Mouse (Mus musculus) cerebral cortex, adult 2 months (tissue): ENCODE data around the gene Dhh.

ENCODE experiments used
- WGBS: fragments of 180-500 bp; shearing (Covaris S2); methylation state at CpG from one replicate; pipeline ENCODE4 v1.1.7; 2018; 5-methylcytosine and 5-hydroxymethylcytosine counted together

The Dhh gene

DNA sequence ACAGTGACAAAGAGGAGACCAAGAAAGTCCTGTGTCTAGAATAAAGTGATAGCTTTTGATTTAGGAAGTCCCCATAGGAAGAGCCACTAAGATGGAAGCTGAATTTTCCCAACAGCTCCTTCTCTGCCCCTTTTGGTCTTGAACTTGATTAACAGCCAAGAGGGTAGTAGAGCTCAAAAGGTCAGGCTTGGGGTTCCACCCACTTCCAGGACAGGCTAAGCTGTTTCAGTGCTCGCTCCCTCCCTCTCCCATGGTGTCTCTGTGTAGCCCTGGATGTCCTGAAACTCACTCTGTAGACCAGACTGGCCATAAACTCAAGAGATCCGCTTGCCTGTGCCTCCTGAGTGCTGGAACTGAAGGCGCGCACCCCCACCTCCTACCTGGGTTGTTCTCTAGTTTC, 17.7 kb upstream of the Dhh start:
- WGBS, result 94% methylated on average over 4 of the region's 4 CpGs

- 84% methylated on average over 6 of the region's 6 CpGs for WGBS
Measured at GRCm38 (mm10) chr15:98914903-98915302, 16.6 kb upstream of the Dhh start.

DNA sequence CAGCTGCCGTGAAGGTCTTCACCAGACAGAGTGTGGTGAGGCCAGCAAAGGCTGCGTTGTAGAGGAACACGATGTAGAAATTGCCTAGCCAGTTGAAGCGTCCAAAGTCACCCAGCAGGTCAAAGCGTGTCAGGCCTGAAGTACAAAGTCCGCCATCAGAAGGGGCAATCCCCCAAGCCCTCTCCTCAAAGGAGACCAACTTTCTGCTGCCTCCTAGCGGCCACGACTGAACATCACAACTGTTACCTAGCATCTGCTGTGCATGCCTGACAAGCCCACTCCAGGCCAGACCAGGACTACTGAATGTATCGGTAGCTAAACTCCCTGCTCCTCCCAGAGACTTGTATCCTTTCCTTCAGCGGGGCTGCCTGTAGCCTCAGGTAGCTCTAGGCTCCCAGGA, 6.4 kb upstream of the Dhh start:
- 50% methylated on average over 10 of the region's 10 CpGs for WGBS

DNA sequence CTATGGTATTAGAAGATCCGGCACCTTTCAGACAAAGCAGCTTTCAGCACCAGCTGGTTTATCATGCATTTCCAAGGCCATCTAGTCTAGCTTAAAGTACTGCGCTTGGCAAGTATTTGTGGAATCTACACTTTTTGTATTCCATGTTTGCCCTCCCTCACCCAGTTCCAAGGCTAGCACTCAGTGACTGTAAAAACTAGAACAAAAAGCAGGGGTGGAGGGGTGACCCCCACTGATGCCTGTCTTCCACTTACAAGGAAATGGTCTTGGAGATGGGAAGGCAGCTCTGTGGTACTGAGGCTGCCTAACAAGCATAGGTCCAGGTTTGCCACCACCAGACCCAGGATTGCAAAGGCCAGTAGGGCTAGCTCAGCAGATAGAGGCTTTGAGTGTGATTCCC, 4.3 kb upstream of the Dhh start:
- WGBS, result 86% methylated on average over 2 of the region's 2 CpGs

DNA sequence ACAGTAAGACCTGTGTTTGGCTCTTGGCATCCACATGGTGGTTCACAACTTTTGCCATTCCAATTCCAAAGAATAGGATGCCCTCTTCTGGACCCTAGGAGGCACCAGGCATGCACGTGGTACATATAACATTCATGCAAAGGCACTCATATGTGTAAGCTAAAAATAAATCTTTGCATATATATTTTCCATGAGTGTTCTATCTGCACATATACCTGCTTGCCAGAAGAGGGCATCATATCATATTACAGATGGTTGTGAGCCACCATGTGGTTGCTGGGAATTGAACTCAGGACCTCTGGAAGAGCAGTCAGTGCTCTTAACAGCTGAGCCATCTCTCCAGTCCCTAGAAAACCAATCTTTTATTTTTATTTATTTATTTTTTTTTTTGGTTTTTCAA, 3.2 kb upstream of the Dhh start:
- WGBS, result 55% methylated on average over 1 of the region's 1 CpGs

- 19% methylated on average over 10 of the region's 10 CpGs for WGBS
Measured at GRCm38 (mm10) chr15:98897495-98897894, 845 bp downstream of the Dhh start.

DNA sequence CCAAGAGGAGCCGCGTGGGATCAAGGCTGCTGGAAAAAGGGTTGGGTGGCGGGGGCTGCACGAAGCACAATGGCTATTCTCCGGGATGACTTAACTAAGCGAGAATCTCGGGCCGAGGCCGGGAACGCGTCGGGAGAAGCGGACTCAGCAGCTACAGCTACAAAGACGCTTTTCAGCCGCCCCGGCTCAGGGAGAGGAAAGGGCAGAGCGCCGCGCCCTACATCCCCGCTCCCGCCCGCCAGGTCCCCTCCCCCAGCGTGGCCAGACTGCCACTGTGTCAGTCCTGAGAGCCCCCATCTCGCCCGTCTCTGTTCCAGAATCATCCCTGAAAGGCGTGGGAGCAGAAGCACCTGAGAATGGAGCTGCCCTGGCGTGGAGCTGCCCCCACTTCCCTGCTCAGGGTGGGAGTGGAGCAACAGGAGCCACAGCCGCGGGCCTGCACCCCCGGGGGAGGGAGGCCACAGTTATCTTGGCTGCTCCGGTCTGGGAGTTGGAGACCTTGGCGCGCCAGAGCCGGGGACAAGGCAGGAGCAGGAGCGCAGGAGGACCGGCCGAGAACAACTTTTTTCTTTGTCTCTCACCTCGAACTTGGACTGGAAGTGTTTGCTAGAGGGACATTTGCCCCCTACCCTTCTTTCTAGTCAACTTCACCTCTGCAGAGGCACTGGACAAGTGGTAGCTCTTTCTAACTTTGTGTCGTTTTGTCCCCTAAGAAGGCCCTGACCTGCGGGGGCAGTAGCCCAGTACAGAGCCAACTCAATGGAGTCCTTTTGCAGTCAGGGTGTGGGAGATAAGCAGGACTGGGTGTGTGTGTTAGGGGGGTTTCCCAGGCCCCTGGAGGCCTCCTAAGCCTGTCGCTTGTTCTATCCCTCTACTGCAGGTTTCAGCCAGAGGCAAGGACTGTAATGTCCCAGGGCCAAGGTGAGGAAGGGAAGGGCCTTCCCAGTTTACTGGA, 2.4 kb downstream of the Dhh start:
- 15% methylated on average over 41 of the region's 41 CpGs for WGBS

GRCm38 (mm10) chr15:98894746-98895634, 3.4 kb downstream of the Dhh start:
- 20% methylated on average over 38 of the region's 38 CpGs for WGBS

GRCm38 (mm10) chr15:98893940-98894745, 4.2 kb downstream of the Dhh start, which contains the start of gene Rhebl1:
Gene Rhebl1, minus strand, starts transcription at chr15:98894540.
- 1% methylated on average over 77 of the region's 77 CpGs for WGBS

DNA sequence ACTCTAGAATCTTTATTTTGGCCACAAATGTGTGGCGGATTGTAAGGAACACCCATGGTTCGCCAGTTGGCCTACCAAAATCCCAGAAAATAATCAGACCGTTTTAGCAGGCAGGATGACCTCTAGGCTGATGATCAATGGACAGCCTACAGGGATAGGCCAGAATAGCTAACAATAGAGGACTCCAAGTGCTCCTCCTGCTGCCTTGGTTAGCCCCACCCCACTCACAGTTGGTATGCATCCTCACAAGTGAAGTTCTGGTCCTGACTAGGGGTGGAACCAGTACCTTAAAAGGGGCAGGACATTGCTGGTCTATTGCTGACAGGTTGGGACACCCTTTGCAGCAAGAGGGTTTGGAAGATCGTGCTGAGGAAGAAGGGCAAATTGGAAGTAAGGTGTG, 5.3 kb downstream of the Dhh start:
- 86% methylated on average over 4 of the region's 4 CpGs for WGBS

DNA sequence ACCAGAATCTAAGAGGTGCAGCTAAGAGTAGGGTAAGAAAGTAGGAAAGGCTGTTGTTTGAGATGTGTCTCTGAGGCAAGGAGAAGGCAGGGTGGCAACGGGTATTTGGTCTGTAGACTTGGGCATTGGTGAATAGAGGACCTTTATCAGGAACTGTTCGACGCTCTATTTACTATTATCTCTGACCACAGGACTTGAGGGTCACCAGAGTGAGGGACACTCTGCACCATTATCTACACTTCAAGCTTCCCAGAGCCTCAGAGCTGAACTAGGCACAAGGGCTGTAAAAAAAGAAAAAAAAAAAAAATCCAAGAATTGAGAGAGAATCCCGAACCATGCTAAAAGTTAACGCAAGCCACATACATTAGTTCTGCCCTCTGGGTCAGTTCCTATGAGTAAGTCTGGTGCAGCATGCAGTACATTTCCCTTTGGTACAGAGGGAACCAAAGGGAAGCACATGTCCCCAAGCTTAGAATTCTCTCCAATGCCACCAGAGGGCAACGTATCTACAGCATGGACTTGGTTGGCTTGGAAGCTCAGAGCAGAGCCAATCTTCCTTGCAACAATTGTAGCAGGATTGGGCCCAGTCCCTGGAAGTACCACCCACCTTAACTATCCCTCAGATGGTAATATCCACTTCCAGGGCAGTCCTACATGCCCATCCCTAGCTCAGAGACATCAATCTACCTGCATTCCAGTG, 6.3 kb downstream of the Dhh start:
- WGBS, result 38% methylated on average over 6 of the region's 6 CpGs

DNA sequence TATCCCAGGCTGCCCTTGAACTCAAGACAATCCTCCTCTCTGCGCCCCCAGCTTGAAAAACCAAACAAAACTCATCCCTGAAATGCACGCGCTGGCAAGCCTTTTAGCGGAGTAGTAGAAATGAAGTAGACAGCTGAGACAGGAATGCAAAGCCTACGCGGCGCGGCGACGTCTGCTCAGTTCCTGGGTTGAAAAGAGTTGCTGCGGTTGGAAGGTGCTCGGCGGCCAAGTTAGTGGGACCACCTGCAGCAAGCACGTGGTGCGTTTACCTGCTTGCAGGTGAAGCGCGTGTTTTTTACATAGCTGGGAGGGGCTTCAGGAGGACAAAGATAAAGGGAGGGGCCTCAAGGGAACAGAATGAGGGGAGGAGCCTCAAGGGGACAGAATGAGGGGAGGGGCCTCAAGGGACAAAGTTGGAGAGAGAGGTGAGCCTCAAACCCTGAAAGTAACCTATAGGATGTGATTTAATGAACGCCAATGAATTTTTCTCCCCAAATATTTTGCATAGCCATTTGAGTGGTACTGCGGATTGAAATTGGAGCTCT, 7.1 kb downstream of the Dhh start:
- WGBS, result 23% methylated on average over 19 of the region's 19 CpGs

GRCm38 (mm10) chr15:98887526-98887925, 10.8 kb downstream of the Dhh start:
- WGBS, result 63% methylated on average over 7 of the region's 7 CpGs

DNA sequence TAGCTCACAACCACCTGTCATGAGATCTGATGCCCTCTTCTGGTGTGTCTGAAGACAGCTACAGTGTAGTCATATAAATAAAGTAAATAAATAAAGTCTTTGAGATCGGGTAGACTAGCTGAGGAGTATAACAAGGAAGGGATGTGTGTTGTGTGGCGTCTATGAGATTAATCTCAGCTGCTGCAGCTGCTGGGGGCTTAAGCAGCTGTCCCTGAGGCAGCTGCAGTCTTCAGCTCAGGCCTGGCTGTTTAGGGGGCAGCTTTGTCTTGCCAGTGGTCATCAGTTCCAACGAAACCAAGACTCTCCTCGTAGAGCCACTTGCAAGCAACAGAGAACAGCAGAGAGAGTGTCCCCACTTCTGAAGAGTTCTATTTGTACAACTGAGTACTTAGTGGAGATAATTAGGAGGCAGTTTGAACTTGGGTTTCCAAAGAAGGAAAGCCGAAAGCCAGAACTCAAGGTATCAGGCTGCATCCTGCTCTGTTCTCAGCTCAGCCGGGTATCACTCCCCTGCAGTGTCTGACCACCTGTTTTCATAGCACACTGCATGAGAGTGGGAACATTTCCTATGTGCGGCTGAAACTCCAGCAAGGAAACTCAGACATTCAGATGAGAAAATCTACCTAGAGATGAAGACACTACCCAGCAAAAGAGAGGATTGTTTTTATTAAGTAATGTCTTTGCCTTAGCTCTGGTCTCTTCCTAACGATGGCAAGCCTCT, 11.5 kb downstream of the Dhh start:
- WGBS, result 60% methylated on average over 8 of the region's 8 CpGs

GRCm38 (mm10) chr15:98884106-98884505, 14.2 kb downstream of the Dhh start:
- WGBS, result 79% methylated on average over 1 of the region's 1 CpGs

DNA sequence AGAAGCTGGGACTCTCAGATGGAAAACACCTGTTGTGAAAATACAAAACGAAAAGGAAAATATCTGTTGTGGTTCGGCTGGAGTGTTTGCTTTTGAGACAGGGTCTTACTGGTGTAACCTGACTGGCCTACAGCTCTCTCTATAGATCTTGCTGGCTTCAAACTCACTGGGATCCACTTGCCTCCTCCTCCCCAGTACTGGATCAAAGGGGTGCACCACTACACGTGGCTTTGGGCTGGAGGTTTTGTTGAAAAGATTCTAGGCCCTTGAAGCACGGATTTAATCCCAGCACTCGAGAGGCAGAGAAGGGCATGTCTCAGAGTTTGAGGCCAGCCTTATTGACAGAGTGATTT, 16.7 kb downstream of the Dhh start:
- WGBS, result 18% methylated on average over 5 of the region's 5 CpGs

- WGBS, result under 1% methylated on average over 48 of the region's 48 CpGs
Measured at GRCm38 (mm10) chr15:98880978-98881655, 17.2 kb downstream of the Dhh start.

DNA sequence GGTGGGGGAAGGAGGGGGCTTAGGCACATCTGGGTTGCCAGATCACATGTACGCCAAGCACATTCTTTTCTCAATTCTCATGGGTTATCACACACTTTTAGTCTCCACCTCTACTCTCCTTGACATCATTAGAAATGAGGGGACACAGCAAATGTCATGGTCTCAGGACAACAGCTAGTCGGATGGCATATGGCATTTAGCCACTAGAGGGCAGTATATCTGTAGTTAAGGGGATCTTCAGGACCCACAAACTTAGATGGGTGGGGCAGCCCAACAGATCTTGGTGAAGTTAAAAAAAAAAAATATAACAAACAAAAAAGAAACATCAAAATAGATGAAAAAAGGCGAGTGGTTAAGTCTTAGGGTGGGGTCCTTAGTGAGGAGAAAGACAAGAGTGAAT, 21.0 kb downstream of the Dhh start:
- 17% methylated on average over 3 of the region's 3 CpGs for WGBS
